Mouse (Mus musculus) C2C12 (cell line): ENCODE measurements at regions not wholly inside any gene's neighbourhood (a gene's known extent, or its start where the extent isn't known, plus 50 kb on each side); places are given as distances from the start of the nearest gene placed in this dataset.

Source experiments
- H3K27me3 ChIP-seq: one replicate; pipeline ENCODE4 v1.6.1; 2011; ENCODE audit not compliant: control insufficient read depth, insufficient read depth, insufficient read length
- H3K36me3 ChIP-seq: one replicate; pipeline ENCODE4 v1.6.1; 2011; ENCODE audit not compliant: control insufficient read depth, insufficient read depth
- H3K4me3 ChIP-seq: one replicate; pipeline ENCODE4 v1.5.1; 2011; ENCODE audit warnings: mild to moderate bottlenecking, control low read depth; ENCODE audit not compliant: poor library complexity, insufficient read depth, severe bottlenecking
- H3K79me2 ChIP-seq: one replicate; pipeline ENCODE4 v1.6.1; 2011; ENCODE audit not compliant: control insufficient read depth, insufficient read depth
- H3K79me3 ChIP-seq: one replicate; pipeline ENCODE4 v1.6.1; 2011; ENCODE audit warnings: low read depth, control low read depth
- H3ac ChIP-seq: one replicate; pipeline ENCODE3; 2011; ENCODE audit warnings: low read depth; ENCODE audit not compliant: control insufficient read depth, insufficient read length
- CEBPB ChIP-seq: IDR thresholded peaks from one replicate; pipeline ENCODE4 v1.6.1; 2011; ENCODE audit warnings: low read depth, mild to moderate bottlenecking, control low read depth, moderate library complexity
- CTCF ChIP-seq: IDR thresholded peaks from one replicate; pipeline ENCODE4 v1.5.1; 2011; ENCODE audit not compliant: control insufficient read depth, insufficient read depth, insufficient read length
- FOSL1 ChIP-seq: IDR thresholded peaks from one replicate; pipeline ENCODE4 v1.8.0; 2011; ENCODE audit warnings: mild to moderate bottlenecking, low read length; ENCODE audit not compliant: poor library complexity, insufficient read depth, severe bottlenecking
- MAX ChIP-seq: IDR thresholded peaks from one replicate; pipeline ENCODE4 v1.6.1; 2011; ENCODE audit warnings: mild to moderate bottlenecking, control low read depth
- MYOD1 ChIP-seq: IDR thresholded peaks from one replicate; pipeline ENCODE4 v1.6.1; 2011; ENCODE audit warnings: low read depth; ENCODE audit not compliant: control insufficient read depth, insufficient read length
- MYOG ChIP-seq: IDR thresholded peaks from one replicate; pipeline ENCODE4 v1.6.1; 2011; ENCODE audit not compliant: control insufficient read depth, insufficient read length; ENCODE audit errors: extremely low read depth
- USF1 ChIP-seq: IDR thresholded peaks from one replicate; pipeline ENCODE4 v1.6.1; 2011; ENCODE audit warnings: low read depth, mild to moderate bottlenecking, control low read depth, moderate library complexity

DNA sequence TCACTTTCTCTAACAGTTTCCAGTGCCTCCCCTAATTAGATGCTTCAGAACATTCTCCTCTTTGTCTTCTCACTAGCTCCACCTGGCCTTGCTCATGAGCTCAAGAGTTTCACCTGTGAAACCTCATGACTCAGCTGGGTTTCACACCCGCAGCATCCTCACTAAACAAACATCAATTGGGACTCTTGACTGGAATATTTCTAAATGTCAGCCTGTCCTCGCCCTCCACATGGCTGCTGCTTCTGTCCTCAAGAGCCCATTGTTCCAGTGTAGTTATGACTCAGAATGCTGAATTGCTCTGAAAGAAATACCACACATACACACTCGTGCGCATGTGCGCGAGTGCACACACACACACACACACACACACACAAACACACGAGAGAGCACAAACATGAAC, 407.2 kb downstream of the Prss52 start:
- no peaks in the 10 kb centered on the region for H3K79me2 ChIP-seq
- TF ChIP-seq MYOG (no peak), MYOD1 (no peak), USF1 (no peak), CEBPB (no peak), MAX (no peak), FOSL1 (no peak), CTCF (no peak)
- no peak overlapping the region for H3K4me3 ChIP-seq
- peaks cover 10% of the 10 kb centered on the region for H3K27me3 ChIP-seq
- no peaks in the 10 kb centered on the region for H3K79me3 ChIP-seq
- H3K36me3 ChIP-seq, result no peaks in the 10 kb centered on the region
- H3ac ChIP-seq, result no peak overlapping the region

GRCm38 (mm10) chr14:64512726-64513125, 408.6 kb downstream of the Prss52 start:
- H3K36me3 ChIP-seq, result no peaks in the 10 kb centered on the region
- H3K4me3 ChIP-seq, result no peak overlapping the region
- H3K79me3 ChIP-seq, result no peaks in the 10 kb centered on the region
- peaks cover 10% of the 10 kb centered on the region for H3K27me3 ChIP-seq
- H3K79me2 ChIP-seq, result no peaks in the 10 kb centered on the region
- TF ChIP-seq MAX (no peak), CTCF (no peak), MYOG (no peak), CEBPB (no peak), MYOD1 (no peak), FOSL1 (no peak), USF1 (no peak)
- no peak overlapping the region for H3ac ChIP-seq

GRCm38 (mm10) chr14:64517584-64518195, 413.6 kb downstream of the Prss52 start:
- H3K4me3 ChIP-seq, result no peak overlapping the region
- H3K36me3 ChIP-seq, result no peaks in the 10 kb centered on the region
- H3K79me2 ChIP-seq, result no peaks in the 10 kb centered on the region
- H3ac ChIP-seq, result no peak overlapping the region
- H3K27me3 ChIP-seq, result peaks cover 23% of the 10 kb centered on the region
- TF ChIP-seq CTCF (no peak), CEBPB (no peak), MAX (no peak), USF1 (no peak), MYOG (no peak), FOSL1 (no peak), MYOD1 (no peak)
- H3K79me3 ChIP-seq, result no peaks in the 10 kb centered on the region

DNA sequence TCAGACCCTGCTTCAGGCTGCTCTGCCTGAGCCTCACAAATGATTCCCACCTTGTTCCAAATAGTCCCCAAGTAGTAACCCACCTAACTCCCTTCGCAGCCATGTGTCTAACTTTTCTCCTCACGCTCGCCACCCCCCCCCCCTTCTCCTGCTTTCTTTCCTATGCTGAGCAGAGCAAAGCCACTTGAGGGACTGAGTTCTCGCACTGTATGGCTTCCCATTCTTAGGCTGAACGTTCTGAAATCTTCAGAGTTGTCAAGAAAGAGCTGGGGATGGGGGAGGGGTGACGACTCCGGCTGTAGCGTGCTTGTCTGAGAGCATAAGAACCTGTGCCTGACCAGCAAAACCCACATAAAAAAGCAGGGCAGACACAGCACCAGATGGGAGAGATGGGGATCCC, 420.6 kb downstream of the Prss52 start:
- no peak for TF ChIP-seq MYOG
- no peak for TF ChIP-seq FOSL1
- no peak for TF ChIP-seq MYOD1
- TF ChIP-seq CTCF, result no peak
- no peak for TF ChIP-seq USF1
- no peak for TF ChIP-seq MAX
- TF ChIP-seq CEBPB, result no peak
- Histone ChIP-seq H3ac (no peak overlapping the region), H3K79me3 (no peaks in the 10 kb centered on the region), H3K27me3 (peaks cover 46% of the 10 kb centered on the region), H3K36me3 (no peaks in the 10 kb centered on the region), H3K4me3 (no peak overlapping the region), H3K79me2 (no peaks in the 10 kb centered on the region)

GRCm38 (mm10) chr14:64525302-64526078, 421.4 kb downstream of the Prss52 start:
- no peak for TF ChIP-seq FOSL1
- no peak for TF ChIP-seq MYOG
- TF ChIP-seq USF1, result no peak
- no peak for TF ChIP-seq CTCF
- TF ChIP-seq MYOD1, result no peak
- no peak for TF ChIP-seq CEBPB
- Histone ChIP-seq H3K79me3 (no peaks in the 10 kb centered on the region), H3ac (no peak overlapping the region), H3K79me2 (no peaks in the 10 kb centered on the region), H3K36me3 (no peaks in the 10 kb centered on the region), H3K27me3 (peaks cover 51% of the 10 kb centered on the region), H3K4me3 (no peak overlapping the region)
